Mouse (Mus musculus) cerebellum, adult 2 months (tissue): ENCODE measurements at regions not wholly inside any gene's neighbourhood (a gene's known extent, or its start where the extent isn't known, plus 50 kb on each side); places are given as distances from the start of the nearest gene placed in this dataset.

ENCODE experiments used
- CTCF ChIP-seq: fragments of 200-500 bp; IDR thresholded peaks from 2 replicates; pipeline ENCODE4 v1.5.1; 2011; ENCODE audit warnings: low read depth, mild to moderate bottlenecking, control low read depth, low read length, moderate library complexity, borderline replicate concordance; ENCODE audit not compliant: insufficient read depth
- POLR2A ChIP-seq: fragments of 200-500 bp; IDR thresholded peaks from 2 replicates; pipeline ENCODE4 v1.6.1; 2011; ENCODE audit warnings: low read length, control low read depth, borderline replicate concordance; ENCODE audit not compliant: insufficient read depth

DNA sequence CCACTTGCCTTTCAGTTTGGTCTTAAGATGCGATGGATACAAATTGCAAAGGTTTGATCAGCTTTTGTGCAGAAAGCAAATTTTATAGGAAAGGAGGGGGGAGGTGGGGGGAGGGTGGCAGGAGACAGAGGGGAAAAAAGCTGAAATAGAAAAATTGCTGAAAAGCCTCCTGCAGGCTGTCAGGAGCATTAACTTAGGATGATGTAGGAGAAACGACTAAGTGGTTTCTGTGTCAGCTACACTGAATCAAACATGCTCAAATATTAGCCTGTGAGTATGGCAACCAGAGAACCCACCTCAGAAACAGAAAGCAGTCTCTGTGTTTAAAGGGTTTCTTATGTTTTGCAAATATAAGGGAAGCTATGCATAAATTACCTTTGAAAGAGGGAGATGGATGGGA, 819.6 kb downstream of the Gm9195 start:
- no peak for TF ChIP-seq POLR2A
- no peak for TF ChIP-seq CTCF
